Mouse (Mus musculus) liver, embryonic 15.5 days (tissue): ENCODE results near the gene Rps19bp1. TPM values are rescaled to one million over a fixed set of nuclear protein-coding genes. Genes with fewer than 3 reads are reported as not detected.
A peak's percentile ranks its signal among the peaks of the same experiment; 100 is the strongest.

Source experiments
- ATAC-seq: fragments of 200-750 bp; cut with Nextera tagmentation; 2 replicates; pipeline ENCODE4 v1.8.0; 2017; ENCODE audit warnings: moderate number of reproducible peaks, mild to moderate bottlenecking, moderate library complexity; ENCODE audit not compliant: insufficient read depth
- H3K27ac ChIP-seq: fragments of 300-500 bp; sonication (generic); replicated peaks from 2 replicates; pipeline ENCODE4 v1.5.1; 2015; ENCODE audit warnings: mild to moderate bottlenecking, inconsistent platforms
- H3K27me3 ChIP-seq: fragments of 300-500 bp; sonication (generic); 2 replicates; pipeline ENCODE4 v1.6.1; 2015; ENCODE audit warnings: mild to moderate bottlenecking, inconsistent platforms
- H3K36me3 ChIP-seq: fragments of 300-500 bp; sonication (generic); replicated peaks from 2 replicates; pipeline ENCODE4 v1.6.1; 2015; ENCODE audit warnings: moderate library complexity, mild to moderate bottlenecking, inconsistent platforms
- H3K4me1 ChIP-seq: fragments of 300-500 bp; sonication (generic); replicated peaks from 2 replicates; pipeline ENCODE4 v1.6.1; 2015; ENCODE audit warnings: inconsistent platforms
- H3K4me2 ChIP-seq: fragments of 300-500 bp; sonication (generic); 2 replicates; pipeline ENCODE4 v1.6.1; 2015; ENCODE audit warnings: moderate library complexity, mild to moderate bottlenecking, inconsistent platforms
- H3K4me3 ChIP-seq: fragments of 300-500 bp; sonication (generic); replicated peaks from 2 replicates; pipeline ENCODE4 v1.5.1; 2015; ENCODE audit warnings: mild to moderate bottlenecking, inconsistent platforms
- H3K9ac ChIP-seq: fragments of 300-500 bp; sonication (generic); 2 replicates; pipeline ENCODE4 v1.6.1; 2015; ENCODE audit warnings: moderate library complexity, mild to moderate bottlenecking, inconsistent platforms
- H3K9me3 ChIP-seq: fragments of 300-500 bp; sonication (generic); replicated peaks from 2 replicates; pipeline ENCODE4 v1.6.1; 2016; ENCODE audit warnings: inconsistent platforms
- WGBS: fragments of 180-500 bp; shearing (Covaris S2); methylation state at CpG from one replicate; pipeline ENCODE4 v1.1.7; 2015; ENCODE audit warnings: mixed read lengths; ENCODE audit not compliant: insufficient replicate concordance; 5-methylcytosine and 5-hydroxymethylcytosine counted together
- polyA plus RNA-seq: library from polyadenylated mRNA; unstranded; fragments of >200 nt; fragmentation: Nextera tagmentation; extraction: Ambion mirVana; gene quantifications from 2 replicates; pipeline ENCODE4 v1.2.1, GENCODE M21; 2015

Rps19bp1 gene
- polyA plus RNA-seq, 1 experiment from 2014 or later, result 26.2 TPM

DNA sequence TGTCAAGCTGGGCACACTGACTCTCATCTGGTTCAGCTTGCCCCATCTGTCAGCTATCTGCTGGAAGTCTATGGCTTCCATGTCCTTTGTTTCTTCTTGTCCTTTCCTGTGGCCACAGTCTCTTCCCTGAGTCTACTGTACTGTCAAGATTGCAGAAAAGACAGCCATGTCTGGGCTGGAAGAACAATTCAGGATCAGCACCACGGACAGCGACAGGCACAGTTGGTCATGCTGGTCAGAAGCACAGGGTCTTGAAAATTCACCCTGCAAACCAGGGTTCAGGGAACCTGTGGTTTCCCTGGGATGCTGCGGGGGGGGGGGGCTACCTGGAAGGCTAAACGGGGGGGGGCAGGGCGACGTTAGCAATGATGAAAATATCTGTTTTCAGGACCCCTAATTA, 13.5 kb upstream of the Rps19bp1 start:
- ATAC-seq, result no peak
- WGBS, result 0% methylated on average over 6 of the region's 6 CpGs

GRCm38 (mm10) chr15:80277107-80277506, 13.0 kb upstream of the Rps19bp1 start:
- Histone ChIP-seq H3K4me1 (no peaks in the 10 kb centered on the region), H3K9me3 (no peaks in the 10 kb centered on the region), H3K36me3 (no peaks in the 10 kb centered on the region), H3K27me3 (peaks cover 26% of the 10 kb centered on the region), H3K4me3 (no peak overlapping the region), H3K27ac (no peak overlapping the region), H3K9ac (no peak overlapping the region), H3K4me2 (no peak overlapping the region)
- 30% methylated on average over 9 of the region's 9 CpGs for WGBS
- no peak for ATAC-seq

More for the DNA sequence above, 13.5 kb upstream of the Rps19bp1 start:
- H3K9me3 ChIP-seq, result no peaks in the 10 kb centered on the region
- H3K27ac ChIP-seq, result no peak overlapping the region
- H3K4me2 ChIP-seq, result no peak overlapping the region
- no peak overlapping the region for H3K4me3 ChIP-seq
- H3K36me3 ChIP-seq, result no peaks in the 10 kb centered on the region
- peaks cover 30% of the 10 kb centered on the region for H3K27me3 ChIP-seq
- H3K4me1 ChIP-seq, result no peaks in the 10 kb centered on the region
- no peak overlapping the region for H3K9ac ChIP-seq

DNA sequence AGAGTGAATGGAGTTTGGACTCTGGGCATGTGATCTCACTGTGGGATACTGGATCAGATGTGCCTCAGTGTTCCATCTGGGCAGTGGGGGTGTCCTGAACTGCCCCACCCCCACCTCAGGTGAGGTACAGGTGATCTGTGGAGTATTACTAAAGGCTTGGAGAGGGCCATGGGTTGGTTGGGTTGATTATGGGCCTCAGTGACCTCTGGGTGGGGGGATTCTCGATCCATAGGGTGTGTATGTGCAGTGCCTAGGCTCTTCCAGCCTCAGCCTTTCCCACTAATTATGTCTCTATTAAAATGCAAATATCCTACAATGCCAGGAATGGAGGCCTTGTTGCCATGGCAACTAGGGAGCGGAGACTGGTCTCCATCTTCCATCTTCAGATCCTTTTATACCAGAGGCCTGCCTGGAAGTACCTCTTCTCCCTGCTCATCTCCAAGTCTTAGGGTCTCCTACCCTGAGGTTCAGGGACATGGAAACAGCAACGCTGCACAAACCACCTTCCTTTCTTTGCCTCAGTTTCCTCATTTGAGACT, 7.8 kb upstream of the Rps19bp1 start:
- Histone ChIP-seq H3K4me3 (no peak overlapping the region), H3K4me2 (no peak overlapping the region), H3K9me3 (no peaks in the 10 kb centered on the region), H3K27me3 (peaks cover 17% of the 10 kb centered on the region; the same call in 1 of the 2 replicates), H3K4me1 (no peaks in the 10 kb centered on the region), H3K36me3 (no peaks in the 10 kb centered on the region), H3K27ac (no peak overlapping the region), H3K9ac (no peak overlapping the region)
- no peak for ATAC-seq
- WGBS, result 47% methylated on average over 3 of the region's 3 CpGs

GRCm38 (mm10) chr15:80266281-80266680, 2.2 kb upstream of the Rps19bp1 start:
- Histone ChIP-seq H3K4me2 (no peak overlapping the region), H3K36me3 (peaks cover 5% of the 10 kb centered on the region; the same call in 1 of the 2 replicates), H3K27me3 (no peaks in the 10 kb centered on the region), H3K9ac (no peak overlapping the region), H3K27ac (no peak overlapping the region), H3K4me1 (peaks cover 27% of the 10 kb centered on the region), H3K4me3 (no peak overlapping the region), H3K9me3 (no peaks in the 10 kb centered on the region)
- ATAC-seq, result no peak
- 1% methylated on average over 2 of the region's 2 CpGs for WGBS

DNA sequence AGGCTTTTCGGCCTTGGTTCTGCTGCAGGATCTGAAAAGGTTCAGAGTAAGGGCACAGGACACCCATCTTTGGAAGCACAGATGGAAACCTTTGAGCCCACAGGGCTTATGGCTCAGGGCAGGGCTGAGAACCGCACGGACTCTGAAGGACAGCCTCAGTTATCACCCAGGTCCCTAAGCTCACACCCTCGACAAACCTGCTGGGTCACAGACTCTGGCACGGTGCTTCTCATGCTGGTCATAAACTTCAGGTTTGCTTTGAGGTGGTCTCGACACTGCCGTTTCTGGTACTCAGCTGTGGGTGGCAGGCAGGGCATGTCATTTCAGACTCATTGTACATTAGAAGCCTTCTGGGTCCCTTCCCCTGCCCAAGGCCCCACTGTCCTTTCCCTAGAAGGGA, 3.0 kb downstream of the Rps19bp1 start:
- H3K27me3 ChIP-seq, result no peaks in the 10 kb centered on the region
- no peak overlapping the region for H3K9ac ChIP-seq
- no peaks in the 10 kb centered on the region for H3K9me3 ChIP-seq
- peak overlapping the region; percentile 14; the same call in 1 of the 2 replicates for H3K27ac ChIP-seq
- no peak overlapping the region for H3K4me2 ChIP-seq
- WGBS, result 72% methylated on average over 7 of the region's 7 CpGs
- H3K36me3 ChIP-seq, result peaks cover 55% of the 10 kb centered on the region
- H3K4me1 ChIP-seq, result peaks cover 71% of the 10 kb centered on the region
- H3K4me3 ChIP-seq, result no peak overlapping the region
- ATAC-seq, result no peak

DNA sequence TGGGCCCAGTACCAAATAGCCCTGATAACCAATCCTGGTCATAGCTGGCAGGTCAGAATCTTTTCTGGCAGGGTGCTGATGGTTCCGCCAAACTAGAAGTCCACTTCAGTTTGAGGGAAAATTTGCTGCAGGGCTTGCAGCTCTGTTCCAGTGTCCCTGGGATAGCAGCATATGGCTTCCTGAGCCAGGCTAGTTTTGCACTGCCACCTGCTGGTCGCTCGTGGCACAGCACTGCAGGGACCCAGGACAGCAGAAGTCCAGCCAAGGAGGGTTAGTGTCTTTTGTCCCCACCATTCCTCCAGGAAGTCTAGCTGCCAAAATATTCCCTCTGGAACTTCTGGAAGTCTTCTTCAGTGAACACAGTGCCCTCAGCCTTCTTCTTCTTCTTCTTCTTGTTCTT, 3.4 kb downstream of the Rps19bp1 start:
- ATAC-seq, result no peak
- Histone ChIP-seq H3K4me1 (peaks cover 71% of the 10 kb centered on the region), H3K4me2 (no peak overlapping the region), H3K27me3 (no peaks in the 10 kb centered on the region), H3K27ac (peak overlapping the region; percentile 99; the same call in 1 of the 2 replicates), H3K36me3 (peaks cover 58% of the 10 kb centered on the region), H3K9ac (no peak overlapping the region), H3K4me3 (no peak overlapping the region), H3K9me3 (no peaks in the 10 kb centered on the region)
- WGBS, result 7% methylated on average over 3 of the region's 3 CpGs

- Histone ChIP-seq H3K36me3 (peaks cover 58% of the 10 kb centered on the region), H3K27ac (peak overlapping the region; percentile 99), H3K4me2 (peak overlapping the region; percentile 92), H3K4me1 (peaks cover 71% of the 10 kb centered on the region), H3K9me3 (no peaks in the 10 kb centered on the region), H3K27me3 (no peaks in the 10 kb centered on the region), H3K4me3 (no peak overlapping the region), H3K9ac (0 out of 2 replicates have a peak overlapping the region, but pooled peaks have one; percentile 96)
- 83% methylated on average over 8 of the region's 8 CpGs for WGBS
- ATAC-seq, result no peak
Measured at GRCm38 (mm10) chr15:80259406-80260045, 4.6 kb downstream of the Rps19bp1 start.

DNA sequence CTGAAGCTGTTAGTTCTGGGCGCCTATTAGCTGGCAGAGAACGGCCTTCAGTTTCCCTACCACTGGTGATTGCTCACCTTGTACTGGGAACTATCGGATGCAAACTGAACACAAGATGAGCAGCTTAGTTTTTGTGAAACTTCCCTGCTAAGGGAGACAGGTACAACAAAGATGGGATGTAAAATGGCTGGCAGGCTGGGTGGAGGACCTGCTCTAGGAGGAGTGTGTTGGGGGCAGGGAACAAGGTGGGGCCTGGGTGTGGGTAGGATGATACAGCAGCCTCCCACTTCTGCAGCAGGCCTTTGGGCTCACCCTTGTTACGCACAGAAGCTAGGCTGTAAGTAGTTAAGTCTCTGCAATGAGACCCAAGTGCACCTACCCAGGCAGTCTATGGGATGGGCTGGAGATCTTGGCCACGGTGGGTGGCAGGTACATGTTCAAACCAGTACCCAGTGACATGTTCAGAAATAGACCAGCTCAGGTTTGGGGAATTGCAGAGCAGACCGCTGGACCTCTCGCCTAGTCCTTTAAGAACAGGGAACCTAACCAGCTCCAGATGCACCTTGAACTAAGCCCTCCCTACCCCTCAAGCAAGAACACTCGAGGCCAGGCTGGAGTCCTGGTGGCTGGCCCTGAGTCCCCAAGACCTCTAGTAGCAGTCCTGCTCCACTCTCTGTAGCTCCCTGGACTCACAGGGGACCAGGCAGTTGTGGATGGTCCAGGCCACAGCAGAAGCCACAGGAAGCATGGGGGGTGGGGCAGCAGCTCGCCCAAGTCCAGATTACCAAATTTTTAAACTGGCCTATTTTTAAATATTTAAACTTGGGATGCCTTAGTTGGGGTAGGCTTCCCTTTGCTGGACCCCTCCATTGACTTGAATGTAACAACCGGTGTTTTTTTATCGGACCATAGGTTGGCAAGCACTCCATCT, 5.6 kb downstream of the Rps19bp1 start:
- H3K4me3 ChIP-seq, result peak overlapping the region; percentile 92
- peak; percentile 61 for ATAC-seq
- H3K9me3 ChIP-seq, result no peaks in the 10 kb centered on the region
- peaks cover 75% of the 10 kb centered on the region for H3K4me1 ChIP-seq
- peak overlapping the region; percentile 92 for H3K4me2 ChIP-seq
- peak overlapping the region; percentile 99 for H3K27ac ChIP-seq
- 41% methylated on average over 11 of the region's 11 CpGs for WGBS
- no peaks in the 10 kb centered on the region for H3K27me3 ChIP-seq
- H3K9ac ChIP-seq, result peak overlapping the region; percentile 96
- H3K36me3 ChIP-seq, result peaks cover 59% of the 10 kb centered on the region

- Histone ChIP-seq H3K4me1 (peaks cover 75% of the 10 kb centered on the region), H3K4me3 (peak overlapping the region; percentile 92), H3K4me2 (peak overlapping the region; percentile 92), H3K27ac (peak overlapping the region; percentile 99), H3K9me3 (no peaks in the 10 kb centered on the region), H3K27me3 (no peaks in the 10 kb centered on the region), H3K36me3 (peaks cover 67% of the 10 kb centered on the region), H3K9ac (peak overlapping the region; percentile 96)
- 32% methylated on average over 4 of the region's 4 CpGs for WGBS
- ATAC-seq, result no peak
Measured at GRCm38 (mm10) chr15:80257602-80258239, 6.4 kb downstream of the Rps19bp1 start.

- H3K36me3 ChIP-seq, result peaks cover 71% of the 10 kb centered on the region
- no peak for ATAC-seq
- no peaks in the 10 kb centered on the region for H3K27me3 ChIP-seq
- peak overlapping the region; percentile 96 for H3K9ac ChIP-seq
- no peaks in the 10 kb centered on the region for H3K9me3 ChIP-seq
- peaks cover 73% of the 10 kb centered on the region for H3K4me1 ChIP-seq
- H3K4me2 ChIP-seq, result peak overlapping the region; percentile 92
- peak overlapping the region; percentile 92 for H3K4me3 ChIP-seq
- WGBS, result 47% methylated on average over 12 of the region's 12 CpGs
- peak overlapping the region; percentile 99 for H3K27ac ChIP-seq
Measured at GRCm38 (mm10) chr15:80256656-80257601, 7.2 kb downstream of the Rps19bp1 start.
